Mouse (Mus musculus): ENCODE measurements at regions not wholly inside any gene's neighbourhood (a gene's known extent, or its start where the extent isn't known, plus 50 kb on each side); places are given as distances from the start of the nearest gene placed in this dataset.
A peak's percentile ranks its signal among the peaks of the same experiment; 100 is the strongest.
"Not testable (repeated sequence)": the region's sequence is repeated elsewhere in the genome, so short reads cannot be mapped to it uniquely, and the experiment has no call there.

DNA sequence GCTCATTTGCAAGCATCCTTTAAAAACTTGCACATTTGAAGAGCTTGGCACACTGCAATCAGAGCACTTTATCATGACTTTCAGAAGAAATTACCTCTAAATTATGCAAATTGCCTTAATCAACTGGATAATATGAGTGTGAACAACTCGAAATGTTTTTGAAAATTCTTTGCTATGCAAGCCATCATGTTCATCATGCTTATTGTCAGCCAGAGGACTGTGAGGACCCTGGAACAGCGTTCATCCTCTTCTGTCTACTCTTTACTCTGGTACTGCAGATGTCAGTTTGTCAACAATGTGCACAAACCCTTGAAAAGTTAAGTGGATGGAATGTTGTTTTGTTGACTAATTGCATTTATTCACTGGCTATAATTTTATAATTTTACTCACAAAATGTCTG is 1899.9 kb upstream of the Slc39a10 start:
- no peak overlapping the region for H3K27ac ChIP-seq
- WGBS, result 64% methylated on average over 2 of the region's 2 CpGs
- no peak for DNase-seq (ENCODE audit: low spot score)
- no peak overlapping the region for H3K4me2 ChIP-seq (ENCODE audit: low read depth, low read length)
- no peak for TF ChIP-seq CTCF (IDR thresholded peaks at IDR 0.05; ENCODE audit: low read depth)
- H3K9ac ChIP-seq (replicated peaks; ENCODE audit: low read length), result no peak overlapping the region
- H3K36me3 ChIP-seq (ENCODE audit: insufficient read depth, low read length), result no peaks in the 10 kb centered on the region
- H3K27me3 ChIP-seq (ENCODE audit: insufficient read depth, low read length), result no peaks in the 10 kb centered on the region
- ATAC-seq, result no peak
- H3K9me3 ChIP-seq (ENCODE audit: low read length), result no peaks in the 10 kb centered on the region
- no peak overlapping the region for H3K4me3 ChIP-seq (ENCODE audit: low read length)
- H3K4me1 ChIP-seq (ENCODE audit: insufficient read depth, low read length), result no peaks in the 10 kb centered on the region

DNA sequence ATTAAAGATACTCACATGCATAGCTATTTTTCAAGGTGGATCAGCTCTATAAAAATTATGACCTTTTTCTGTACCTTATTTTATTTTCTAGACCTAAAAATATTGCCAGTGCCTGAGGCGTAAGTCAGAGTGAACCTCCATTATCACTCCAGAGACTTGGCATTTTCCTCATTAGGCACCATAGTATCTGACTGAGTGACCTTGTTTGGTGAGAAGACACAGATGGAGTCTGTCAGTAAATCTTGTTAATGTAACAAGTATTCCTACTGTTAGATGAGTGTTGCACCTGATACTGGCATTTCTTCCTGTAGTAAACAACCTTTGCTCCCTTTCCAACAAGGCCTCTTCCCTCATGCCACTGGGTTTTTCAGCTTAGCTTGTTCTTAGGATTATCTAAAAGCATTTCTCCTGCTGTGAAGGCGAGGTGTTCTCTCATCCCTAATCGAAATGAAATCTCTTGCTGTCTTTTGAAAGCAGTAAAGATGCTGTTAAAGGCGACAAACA is 1860.7 kb upstream of the Slc39a10 start:
- 63% methylated on average over 4 of the region's 4 CpGs for WGBS
- H3K36me3 ChIP-seq (ENCODE audit: insufficient read depth, low read length), result no peaks in the 10 kb centered on the region
- DNase-seq (ENCODE audit: low spot score), result peak; percentile 18
- no peaks in the 10 kb centered on the region for H3K27me3 ChIP-seq (ENCODE audit: insufficient read depth, low read length)
- H3K27ac ChIP-seq, result no peak overlapping the region
- no peaks in the 10 kb centered on the region for H3K4me1 ChIP-seq (ENCODE audit: insufficient read depth, low read length)
- no peak for TF ChIP-seq CTCF (IDR thresholded peaks at IDR 0.05; ENCODE audit: low read depth)
- no peak for ATAC-seq
- H3K9me3 ChIP-seq (ENCODE audit: low read length), result no peaks in the 10 kb centered on the region
- no peak overlapping the region for H3K4me2 ChIP-seq (ENCODE audit: low read depth, low read length)
- no peak overlapping the region for H3K9ac ChIP-seq (replicated peaks; ENCODE audit: low read length)
- no peak overlapping the region for H3K4me3 ChIP-seq (ENCODE audit: low read length)

DNA sequence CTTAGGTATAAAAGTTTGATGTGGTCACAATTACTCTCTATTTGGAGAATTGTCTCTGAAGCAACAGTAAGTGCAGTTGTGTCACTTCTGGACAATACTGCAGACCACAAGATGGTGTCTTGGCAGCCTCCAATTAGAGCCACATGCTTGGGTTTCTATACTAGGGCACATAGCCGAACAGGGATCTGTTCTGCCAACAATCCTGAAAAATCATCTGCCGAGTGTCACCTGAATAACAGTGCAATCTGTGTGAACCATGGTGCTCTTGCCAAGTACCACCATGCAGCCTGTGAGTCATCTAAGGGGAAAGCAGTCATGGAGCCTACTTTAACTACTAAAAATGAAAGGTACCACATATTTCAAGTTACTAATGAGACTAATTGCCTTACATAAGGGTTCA is 1840.9 kb upstream of the Slc39a10 start:
- DNase-seq (ENCODE audit: low spot score), result peak; percentile 40
- ATAC-seq, result peak; percentile 55; the same call in 1 of the 2 replicates
- WGBS, result 77% methylated on average over 2 of the region's 2 CpGs

GRCm38 (mm10) chr1:48708606-48709005 is 1816.0 kb upstream of the Slc39a10 start:
- WGBS, result 92% methylated on average over 3 of the region's 3 CpGs
- H3K4me3 ChIP-seq (ENCODE audit: low read length); H3K4me2 ChIP-seq (ENCODE audit: low read depth, low read length); H3K9me3 ChIP-seq (ENCODE audit: low read length); H3K27ac ChIP-seq; H3K27me3 ChIP-seq (ENCODE audit: insufficient read depth, low read length); DNase-seq (ENCODE audit: low spot score); H3K9ac ChIP-seq (replicated peaks; ENCODE audit: low read length); ATAC-seq; H3K36me3 ChIP-seq (ENCODE audit: insufficient read depth, low read length); H3K4me1 ChIP-seq (ENCODE audit: insufficient read depth, low read length): not testable (repeated sequence)

More for the DNA sequence above, 1840.9 kb upstream of the Slc39a10 start:
- Histone ChIP-seq H3K9ac (replicated peaks; ENCODE audit: low read length) (no peak overlapping the region), H3K4me2 (ENCODE audit: low read depth, low read length) (no peak overlapping the region), H3K36me3 (ENCODE audit: insufficient read depth, low read length) (no peaks in the 10 kb centered on the region), H3K9me3 (ENCODE audit: low read length) (no peaks in the 10 kb centered on the region), H3K27me3 (ENCODE audit: insufficient read depth, low read length) (no peaks in the 10 kb centered on the region), H3K4me3 (ENCODE audit: low read length) (no peak overlapping the region), H3K27ac (no peak overlapping the region), H3K4me1 (ENCODE audit: insufficient read depth, low read length) (no peaks in the 10 kb centered on the region)
- no peak for TF ChIP-seq CTCF (IDR thresholded peaks at IDR 0.05; ENCODE audit: low read depth)
